20 mouse cellular contexts compared by ENCODE assay signal in genomic region chr16:97387955-97388354, GRCm38 (mm10).
"Had no signal": no experiment of that assay in that cellular context is flagged by ENCODE, and none has a peak within 500 bp of the region (broad histone marks: within the 10 kb centered on the region; RNA-seq: fewer than 3 reads in every experiment).

No protein-coding gene starts in this region.

- H3K4me3 ChIP-seq: kidney, embryonic 15.5 days; left cerebral cortex, adult 2 months; lung, embryonic 15.5 days; megakaryocyte, embryonic 14.5 days; midbrain, embryonic 10.5 days; midbrain, embryonic 13.5 days; myocyte; neural tube, embryonic 13.5 days had no signal

- H3K4me1 ChIP-seq: midbrain, embryonic 10.5 days; midbrain, embryonic 13.5 days had no signal

- H3K27me3 ChIP-seq: kidney, embryonic 15.5 days; lung, embryonic 15.5 days; midbrain, embryonic 13.5 days; neural tube, embryonic 13.5 days had no signal

- H3K36me3 ChIP-seq: kidney, embryonic 15.5 days; lung, embryonic 15.5 days; midbrain, embryonic 10.5 days; midbrain, embryonic 13.5 days; neural tube, embryonic 13.5 days had no signal

- DNase-seq: kidney, postnatal 10 days; kidney, postnatal 36 days; layer of hippocampus, postnatal 36 days; lung, adult 18-20 months; lung, postnatal 10 days; lung, postnatal 36 days; retina, postnatal 1 day; right cerebral cortex, postnatal 25 days; thymus, adult 18-20 months; thymus, postnatal 36 days had no signal

- ATAC-seq: midbrain, embryonic 13.5 days; midbrain, embryonic 16.5 days had no signal

- H3K4me2 ChIP-seq: kidney, embryonic 15.5 days; lung, embryonic 15.5 days; midbrain, embryonic 13.5 days; neural tube, embryonic 13.5 days had no signal

- H3K9me3 ChIP-seq: kidney, embryonic 15.5 days; lung, embryonic 15.5 days; megakaryocyte, embryonic 14.5 days; midbrain, embryonic 10.5 days; midbrain, embryonic 13.5 days; neural tube, embryonic 13.5 days had no signal

- H3K9ac ChIP-seq: kidney, embryonic 15.5 days; liver, embryonic 14.5 days; lung, embryonic 15.5 days; midbrain, embryonic 13.5 days; neural tube, embryonic 13.5 days had no signal

- H3K27ac ChIP-seq: kidney, embryonic 15.5 days; left cerebral cortex, adult 2 months; liver, embryonic 14.5 days; lung, embryonic 15.5 days; midbrain, embryonic 10.5 days; midbrain, embryonic 13.5 days; neural tube, embryonic 13.5 days had no signal
